Mouse (Mus musculus): ENCODE measurements around the gene Rtp2.
"Not testable (repeated sequence)": the region's sequence is repeated elsewhere in the genome, so short reads cannot be mapped to it uniquely, and the experiment has no call there.

The Rtp2 gene

DNA sequence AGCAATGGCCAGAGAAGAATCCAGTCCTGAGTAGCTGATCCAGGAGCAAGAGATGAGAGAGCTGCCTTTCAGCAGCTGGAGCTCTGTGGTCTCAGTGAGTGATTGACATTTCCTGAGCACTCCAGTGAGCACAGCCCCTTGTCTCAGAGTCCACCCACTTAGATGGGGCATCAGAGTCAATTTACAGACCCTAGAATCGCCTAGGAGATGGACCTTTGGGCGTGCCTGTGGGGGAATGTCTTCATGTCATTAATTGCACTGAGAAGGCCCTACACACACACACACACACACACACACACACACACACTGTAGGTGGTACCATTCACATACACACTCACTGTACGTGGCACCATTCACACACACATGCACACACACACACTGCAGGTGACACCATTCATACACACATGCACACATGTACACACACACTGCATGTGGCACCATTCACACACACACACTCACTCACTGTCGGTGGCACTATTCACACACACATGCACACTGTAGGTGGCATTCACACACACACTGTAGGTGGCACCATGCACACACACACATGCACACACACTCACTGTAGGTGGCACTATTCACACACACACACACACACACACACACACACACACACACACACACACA lies 20.0 kb upstream of the Rtp2 start:
- DNase-seq (ENCODE audit: low spot score) = no peak

DNA sequence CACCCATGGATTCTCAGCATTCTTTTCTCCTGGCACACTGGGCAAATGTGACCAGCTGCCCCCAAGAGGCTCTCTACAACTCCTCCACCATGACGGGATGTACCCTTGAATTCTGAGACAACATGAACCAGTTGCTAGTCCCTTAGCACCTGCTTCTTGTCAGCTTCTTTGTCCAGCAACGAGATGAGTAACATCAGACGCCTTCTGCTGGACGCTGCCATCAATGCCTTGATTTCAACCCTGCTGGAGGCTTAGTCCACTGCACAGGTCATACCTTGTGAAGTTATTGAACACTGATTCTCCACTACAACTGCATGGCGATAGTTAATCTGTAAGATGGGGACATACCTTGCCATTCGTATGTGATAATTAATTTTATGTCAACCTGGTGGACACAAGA lies 15.5 kb upstream of the Rtp2 start:
- DNase-seq (ENCODE audit: low spot score) = no peak

DNA sequence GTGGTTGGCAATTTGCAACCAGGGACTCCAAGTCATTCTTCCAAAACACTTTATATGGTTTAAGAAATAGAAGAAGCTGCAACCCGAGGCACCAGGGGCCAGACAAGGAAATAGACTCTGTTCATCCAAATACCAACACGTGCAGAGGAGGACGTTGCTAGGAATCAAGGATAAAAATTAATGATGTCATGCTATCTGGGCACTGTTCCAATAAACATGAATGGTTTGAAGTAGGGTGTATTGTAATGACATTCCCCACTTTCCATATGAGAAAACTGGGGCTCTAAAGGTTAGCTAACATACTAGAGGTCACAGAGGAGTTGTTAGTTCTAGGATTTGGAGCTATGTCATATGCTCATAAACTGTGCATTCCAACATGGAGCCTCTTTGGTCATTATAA lies 12.6 kb upstream of the Rtp2 start:
- DNase-seq (ENCODE audit: low spot score) = no peak

DNA sequence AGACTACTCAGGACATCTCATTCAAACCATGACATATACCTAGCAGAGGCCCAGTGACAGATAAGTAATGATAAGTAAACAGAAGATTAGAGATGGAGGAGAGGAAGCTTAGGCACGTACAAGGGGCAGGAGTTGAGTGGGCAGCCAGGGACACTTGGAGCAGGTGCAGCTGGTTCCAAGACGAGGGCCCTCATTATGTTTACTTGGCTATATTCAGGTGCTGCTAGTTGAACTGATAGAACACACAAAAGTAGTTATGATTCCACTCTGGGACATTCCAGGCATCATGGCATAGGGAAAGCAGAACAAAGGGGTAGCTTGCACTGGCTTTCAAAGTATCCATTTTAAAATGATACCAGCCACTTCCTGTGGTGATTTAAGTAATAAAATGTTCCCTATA lies 2.2 kb upstream of the Rtp2 start:
- DNase-seq (ENCODE audit: low spot score) = no peak

DNA sequence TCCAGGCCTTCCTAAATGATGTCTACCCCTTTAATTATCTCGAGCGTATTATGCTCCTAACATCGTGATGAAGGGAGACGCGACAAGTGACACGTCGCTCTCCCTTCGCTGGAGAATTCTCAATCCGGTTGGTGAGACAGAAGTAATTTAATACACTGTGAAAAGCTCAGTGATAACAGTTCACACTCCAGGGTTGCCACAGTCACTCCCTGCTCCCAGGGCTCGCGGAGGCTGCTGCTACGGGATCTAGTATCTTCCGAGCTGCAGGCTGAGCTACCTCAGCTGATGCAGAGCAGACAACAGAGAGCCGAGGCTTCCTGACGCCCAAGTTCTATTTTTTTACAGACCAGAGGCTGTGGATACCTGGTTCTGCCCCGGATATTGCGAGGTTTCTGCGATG lies 919 bp downstream of the Rtp2 start:
- DNase-seq (ENCODE audit: low spot score) = no peak

DNA sequence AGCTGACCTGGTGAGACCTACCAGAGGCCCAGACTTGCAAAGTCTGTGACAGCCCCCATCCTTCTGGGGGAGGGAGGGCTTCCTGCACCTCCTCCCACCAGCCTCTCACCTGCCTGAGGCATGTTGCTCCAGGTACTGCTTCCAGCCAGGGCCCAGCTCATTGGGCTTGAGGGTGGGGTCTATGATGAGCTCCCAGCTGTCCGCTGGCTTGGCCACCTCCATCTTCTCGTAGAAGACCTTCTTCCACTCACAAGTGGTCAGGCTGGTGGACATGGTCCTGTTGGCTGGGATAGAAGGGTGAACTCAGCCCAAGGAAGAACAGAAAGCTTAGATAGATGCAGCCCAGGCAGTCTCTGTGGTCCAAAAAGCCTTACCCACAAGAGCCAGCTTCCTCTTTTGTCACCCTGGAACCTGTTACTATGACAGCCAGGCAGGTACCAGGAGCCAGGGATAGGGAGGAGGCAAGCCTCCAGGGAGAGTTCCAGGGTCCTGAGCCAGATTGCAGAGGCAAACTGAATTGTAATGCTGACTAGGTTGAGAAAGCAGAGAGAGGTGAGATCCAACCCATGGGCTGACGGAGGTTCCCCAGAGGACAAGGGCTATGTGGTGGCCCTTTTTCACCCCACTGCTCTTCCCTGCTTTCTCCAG lies 1.6 kb downstream of the Rtp2 start:
- no peak for DNase-seq (ENCODE audit: low spot score)

DNA sequence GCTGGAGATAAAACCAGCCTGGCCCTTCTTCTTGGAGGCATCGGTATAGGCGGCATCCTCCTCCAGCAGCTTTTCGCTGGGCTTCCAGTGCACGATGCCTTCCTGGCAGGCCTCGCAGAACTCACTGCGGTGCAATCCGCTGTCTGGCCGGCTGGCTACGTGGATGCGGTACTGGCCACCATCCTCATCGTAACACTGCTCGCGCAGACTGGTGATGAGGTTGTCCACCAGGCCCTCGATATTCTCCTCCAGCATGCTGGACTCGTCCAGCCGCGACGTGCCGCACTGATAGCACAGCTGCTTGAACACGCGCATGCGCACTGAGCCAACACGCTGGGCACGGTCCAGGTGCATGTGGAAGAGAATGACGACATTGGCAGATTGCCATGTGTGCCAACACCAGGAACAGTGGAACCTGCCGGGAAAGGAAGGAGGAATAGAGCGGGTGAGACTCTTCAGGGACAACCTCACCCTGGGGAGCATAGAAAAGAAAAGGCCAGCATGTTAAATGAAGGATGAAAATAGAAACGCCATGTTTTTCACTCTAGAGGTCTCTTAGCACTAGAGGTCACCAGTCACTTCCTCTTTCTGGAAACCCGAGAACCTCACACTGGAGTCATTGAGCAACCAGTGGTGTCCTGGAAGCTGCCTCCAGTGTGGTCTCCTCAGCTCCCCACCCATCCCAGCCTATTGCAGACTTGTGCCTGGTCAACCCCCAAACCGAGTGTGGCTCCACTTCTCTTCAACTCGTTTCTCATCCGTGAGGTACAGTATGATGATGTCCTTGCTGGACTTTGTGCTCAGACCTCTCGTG lies 4.7 kb downstream of the Rtp2 start:
- no peak for DNase-seq (ENCODE audit: low spot score)

DNA sequence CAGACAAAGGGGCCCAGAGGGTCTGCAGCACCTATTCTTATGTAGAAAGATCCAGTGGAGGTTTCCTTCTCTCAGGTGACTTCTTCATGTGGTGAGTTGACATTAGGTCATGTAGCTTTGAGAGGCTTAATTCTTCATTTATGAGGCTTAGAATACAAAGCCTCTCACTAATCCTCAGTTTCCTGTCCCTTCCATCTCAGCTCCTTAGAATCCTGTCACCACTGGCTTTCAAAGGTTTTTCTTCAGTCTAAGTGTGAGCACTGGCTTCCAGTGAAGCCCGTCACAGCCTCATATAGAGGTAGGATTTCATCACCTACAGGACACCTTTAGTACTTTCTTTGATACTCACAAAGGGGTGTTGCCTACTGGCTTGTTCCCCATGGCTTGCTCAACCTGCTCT lies 9.3 kb downstream of the Rtp2 start:
- no peak for DNase-seq (ENCODE audit: low spot score)

DNA sequence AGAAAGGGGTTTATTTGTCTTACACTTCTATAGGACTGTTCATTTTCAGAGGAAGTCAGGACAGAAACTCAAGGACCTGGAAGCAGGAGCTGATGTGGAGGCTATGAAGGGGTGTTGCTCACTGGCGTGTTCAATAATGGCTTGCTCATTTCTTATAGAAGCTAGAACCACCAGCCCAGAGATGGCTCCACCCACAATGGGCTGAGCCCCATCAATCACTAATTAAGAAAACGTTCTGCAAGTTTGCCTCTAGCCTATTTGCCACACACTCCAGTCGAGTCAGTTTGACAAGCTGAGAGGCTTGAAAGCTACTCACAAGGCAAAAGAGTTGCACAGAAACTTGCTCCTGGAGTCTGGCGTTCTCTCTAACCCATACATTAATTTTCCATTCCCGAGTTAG lies 10.5 kb downstream of the Rtp2 start:
- no peak for DNase-seq (ENCODE audit: low spot score)

DNA sequence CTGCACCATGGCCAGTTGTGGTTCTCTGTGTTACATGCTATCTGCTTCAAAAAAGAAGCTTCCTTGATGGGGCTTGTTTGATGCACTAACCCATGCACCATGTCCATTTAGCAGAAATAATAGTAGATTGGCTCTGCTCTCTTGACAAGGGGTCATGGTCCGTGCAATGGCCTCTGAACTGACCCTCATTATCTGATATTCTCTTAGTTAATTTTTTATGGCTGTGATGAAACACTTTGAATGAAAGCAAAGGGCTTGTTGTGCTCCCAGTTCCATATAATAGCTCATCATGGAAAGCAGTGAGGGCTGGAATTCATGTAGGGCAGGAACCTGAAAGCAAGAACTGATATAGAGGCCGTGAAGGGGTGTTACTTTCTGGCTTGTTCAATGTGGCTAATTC lies 12.8 kb downstream of the Rtp2 start:
- DNase-seq (ENCODE audit: low spot score) = no peak

DNA sequence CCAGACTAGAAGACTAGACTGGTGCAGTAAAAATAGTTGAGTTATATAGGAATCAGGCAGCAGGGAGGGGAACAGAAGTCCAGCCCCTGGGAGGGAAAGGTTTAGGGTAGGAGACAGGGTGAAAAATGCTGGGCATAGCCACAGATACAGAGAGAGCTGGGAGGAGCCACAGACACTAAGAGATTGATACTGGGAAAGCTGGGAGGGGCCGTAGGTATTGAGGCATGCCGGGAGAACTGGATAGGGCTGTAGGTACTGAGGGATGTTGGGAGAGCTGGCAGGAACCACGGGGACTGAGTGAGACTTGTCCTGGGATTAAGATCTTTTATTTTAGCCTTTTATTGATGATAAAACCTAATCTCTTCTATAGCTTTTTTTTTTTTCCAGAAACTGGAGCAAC lies 18.8 kb downstream of the Rtp2 start:
- no peak for DNase-seq (ENCODE audit: low spot score)

DNA sequence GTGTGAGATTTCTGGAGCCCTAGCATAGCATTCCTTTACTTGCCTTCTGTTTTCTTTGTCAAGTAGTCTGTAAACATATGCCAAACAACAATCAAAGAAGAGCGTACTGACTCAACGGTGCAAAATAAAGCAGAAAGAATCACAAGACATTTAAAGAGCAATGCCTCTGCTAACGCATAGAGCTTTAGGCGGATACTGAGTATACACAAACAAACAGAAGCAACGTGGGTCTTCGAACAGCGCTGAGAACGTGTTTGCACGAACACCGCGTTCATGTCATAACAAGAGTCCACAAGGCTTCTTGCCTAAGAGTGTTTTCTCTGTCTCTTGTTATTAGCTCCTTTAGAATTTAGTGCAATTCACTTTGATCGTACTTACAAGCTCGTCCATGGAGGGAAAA lies 19.5 kb downstream of the Rtp2 start:
- no peak for DNase-seq (ENCODE audit: low spot score)

DNA sequence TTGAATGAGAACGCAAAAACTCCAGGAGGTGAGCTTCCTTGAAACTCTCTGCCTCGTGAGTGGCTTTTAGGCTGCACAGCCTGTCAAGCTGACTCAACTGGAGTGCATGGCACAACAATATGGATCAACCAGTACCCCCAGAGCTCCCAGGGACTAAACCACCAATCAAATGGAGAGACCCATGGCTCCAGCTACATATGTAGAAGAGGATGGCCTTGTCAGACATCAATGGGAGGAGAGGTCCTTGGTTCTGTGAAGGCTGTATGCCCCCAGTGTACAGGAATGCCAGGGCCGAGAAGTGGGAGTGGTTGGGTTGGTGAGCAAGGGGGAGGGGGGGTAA lies 23.2 kb downstream of the Rtp2 start:
- DNase-seq (ENCODE audit: low spot score) = not testable (repeated sequence)

DNA sequence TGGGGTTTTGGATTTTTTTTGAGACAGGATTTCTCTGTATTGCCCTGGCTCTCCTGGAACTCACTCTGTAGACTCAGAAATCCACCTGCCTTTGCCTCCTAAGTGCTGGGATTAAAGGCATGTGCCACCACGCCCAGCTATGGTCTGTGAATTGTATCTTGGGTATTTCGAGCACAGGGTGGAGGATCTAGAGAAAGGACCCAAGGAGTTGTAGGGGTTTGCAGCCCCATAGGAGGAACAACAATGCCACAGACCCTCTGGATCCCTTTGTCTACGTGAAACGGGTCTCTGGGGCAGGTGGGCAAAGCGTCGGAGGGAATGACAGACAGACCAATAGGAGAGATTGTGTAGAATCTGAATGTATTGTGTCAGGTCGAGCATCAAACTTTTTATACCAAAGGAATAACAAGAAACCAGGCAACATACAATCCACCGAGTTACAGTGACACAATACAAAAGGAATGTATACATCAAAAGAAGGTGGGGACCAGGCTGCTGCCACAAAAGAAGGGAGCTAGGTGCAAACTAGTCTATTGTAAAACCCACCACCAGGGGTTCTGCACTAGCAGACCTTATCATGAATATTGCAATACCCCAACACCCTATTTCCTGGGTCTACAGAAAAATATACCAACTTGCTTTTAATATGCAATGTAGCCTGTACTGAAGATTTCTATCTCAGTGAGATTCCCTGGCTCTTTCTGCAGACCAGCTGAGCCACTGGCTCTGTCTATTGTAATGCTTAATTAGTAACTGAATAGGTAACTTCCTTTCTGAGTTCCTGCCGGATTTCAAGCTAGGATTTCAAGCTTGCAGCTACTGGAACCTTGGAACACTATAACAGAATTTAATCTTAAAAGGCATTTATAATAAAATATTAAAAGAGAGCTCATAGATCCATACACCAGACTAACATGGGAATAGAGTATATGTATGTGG lies 23.8 kb downstream of the Rtp2 start:
- DNase-seq (ENCODE audit: low spot score) = not testable (repeated sequence)

DNA sequence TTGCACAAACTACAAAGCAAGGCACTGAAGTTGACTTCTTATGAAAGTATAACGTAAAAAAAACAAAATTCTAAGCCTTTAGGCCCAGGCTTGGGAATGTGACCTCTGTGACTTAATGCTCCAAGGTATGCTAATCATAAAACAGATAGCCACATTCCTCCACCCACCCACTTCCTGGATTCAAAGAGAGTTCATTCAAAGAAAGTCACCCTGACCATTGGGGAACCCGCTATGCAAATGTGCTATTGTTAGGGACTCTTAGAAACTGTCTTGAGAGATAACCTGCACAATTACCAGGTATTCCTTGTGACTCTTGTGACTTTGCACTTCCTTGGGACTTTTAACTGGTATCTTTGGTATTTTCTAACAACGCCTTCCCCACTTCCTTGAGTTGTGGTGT lies 25.6 kb downstream of the Rtp2 start:
- DNase-seq (ENCODE audit: low spot score) = not testable (repeated sequence)

DNA sequence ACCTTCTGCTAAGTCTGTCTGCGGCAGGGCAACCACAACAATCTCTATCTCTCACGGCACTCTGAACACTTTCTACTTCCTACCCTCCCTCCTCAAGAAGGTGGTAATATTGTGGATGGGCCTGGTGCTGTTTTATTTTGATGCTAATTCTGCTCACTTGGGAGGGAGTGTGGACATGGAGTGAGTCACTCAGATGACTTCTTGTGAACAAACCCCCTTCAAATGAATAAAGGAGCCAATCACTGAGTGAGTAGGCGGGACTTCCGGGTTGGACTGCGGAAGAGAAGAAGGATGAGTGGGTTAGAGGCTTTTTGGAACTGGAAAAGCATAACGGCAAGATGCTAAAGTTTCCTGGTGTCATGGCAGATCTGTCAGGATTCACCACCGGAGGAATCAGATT lies 30.8 kb downstream of the Rtp2 start:
- DNase-seq (ENCODE audit: low spot score) = no peak

DNA sequence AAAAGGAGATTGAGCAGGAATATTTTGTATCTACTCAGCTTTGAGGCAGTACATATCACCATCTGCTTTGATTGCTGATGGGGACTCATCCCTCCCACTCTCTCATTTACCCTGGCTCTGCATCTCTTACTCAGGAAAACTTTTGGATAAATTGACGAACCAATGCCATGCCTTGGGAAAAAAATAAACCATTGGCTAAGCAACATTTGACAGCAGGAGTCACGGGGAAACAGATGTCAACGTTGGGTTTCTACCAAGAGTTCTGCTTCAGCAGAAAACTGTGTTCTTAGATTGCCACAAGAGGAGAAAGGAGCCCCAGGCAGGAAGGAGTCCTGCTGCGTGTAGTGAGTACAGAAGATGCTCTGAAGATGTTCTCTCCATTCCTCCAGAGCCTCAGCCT lies 32.1 kb downstream of the Rtp2 start:
- no peak for DNase-seq (ENCODE audit: low spot score)

DNA sequence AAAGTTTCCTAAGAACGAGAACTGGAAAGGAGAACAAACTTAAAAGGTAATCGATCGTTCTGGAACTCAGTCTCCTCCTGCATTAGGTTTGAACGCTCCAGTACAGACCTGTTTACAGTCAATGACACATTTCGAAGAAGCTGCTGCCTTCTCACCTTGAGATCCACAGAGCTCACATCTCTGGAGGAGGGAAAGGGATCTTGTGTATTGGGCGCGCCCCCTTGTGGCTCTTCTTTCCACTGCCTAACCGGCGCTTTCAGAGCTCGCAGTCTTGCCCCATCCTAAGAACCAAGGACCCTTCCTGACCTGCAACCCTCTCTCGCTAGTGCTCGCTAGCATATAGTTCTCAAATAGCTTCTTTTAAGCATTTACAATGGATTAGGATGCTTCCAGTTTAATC lies 33.4 kb downstream of the Rtp2 start:
- DNase-seq (ENCODE audit: low spot score) = peak; percentile 75

DNA sequence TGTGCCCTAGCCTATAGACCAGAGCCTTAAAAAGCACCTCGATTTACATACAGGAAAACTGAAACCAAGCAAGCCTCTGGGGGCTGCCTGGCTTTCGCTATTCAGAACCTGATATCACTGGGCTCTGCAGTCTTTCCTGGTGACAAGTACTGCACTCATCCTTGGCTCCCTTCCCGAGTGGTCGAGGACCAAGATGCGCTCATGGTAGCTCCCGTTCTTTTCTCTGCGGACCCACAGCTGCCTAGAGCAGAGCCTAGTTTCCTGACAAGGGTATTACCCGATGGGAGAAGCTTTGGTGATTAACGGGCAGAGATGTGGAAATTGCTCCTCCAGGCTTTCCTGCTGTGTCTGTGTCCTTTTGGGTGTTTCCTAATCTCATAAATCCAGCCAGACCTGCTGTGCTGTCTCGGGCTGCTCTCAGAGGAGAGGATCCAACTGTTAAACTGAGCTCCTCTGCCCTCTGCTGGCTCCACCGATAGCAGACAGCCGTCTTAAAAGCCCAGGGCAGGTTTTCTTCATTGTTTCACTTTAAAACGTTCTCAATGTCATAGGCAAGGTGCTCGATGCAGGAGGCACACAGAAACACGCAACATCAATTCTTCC lies 34.1 kb downstream of the Rtp2 start:
- peak; percentile 44 for DNase-seq (ENCODE audit: low spot score)

DNA sequence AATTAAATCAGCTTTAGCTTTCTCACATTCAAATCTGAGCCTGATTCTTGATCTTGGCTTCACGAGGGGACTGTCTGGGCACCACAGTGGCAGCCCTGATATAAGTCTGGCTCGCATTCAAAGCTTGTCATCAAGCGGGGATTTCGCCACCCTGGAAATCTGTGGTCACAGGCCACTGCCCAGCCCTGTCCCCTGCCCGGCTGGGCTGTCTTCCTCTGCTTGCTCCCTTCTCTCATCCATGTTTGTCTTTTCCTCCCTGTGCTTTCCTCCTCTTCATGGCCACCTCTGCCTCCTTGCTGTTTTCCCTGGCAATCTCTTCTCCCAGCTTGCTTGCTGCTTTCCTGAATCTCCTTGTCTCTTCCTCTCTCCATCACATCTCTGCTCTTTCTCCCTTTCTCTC lies 34.7 kb downstream of the Rtp2 start:
- DNase-seq (ENCODE audit: low spot score) = no peak

DNA sequence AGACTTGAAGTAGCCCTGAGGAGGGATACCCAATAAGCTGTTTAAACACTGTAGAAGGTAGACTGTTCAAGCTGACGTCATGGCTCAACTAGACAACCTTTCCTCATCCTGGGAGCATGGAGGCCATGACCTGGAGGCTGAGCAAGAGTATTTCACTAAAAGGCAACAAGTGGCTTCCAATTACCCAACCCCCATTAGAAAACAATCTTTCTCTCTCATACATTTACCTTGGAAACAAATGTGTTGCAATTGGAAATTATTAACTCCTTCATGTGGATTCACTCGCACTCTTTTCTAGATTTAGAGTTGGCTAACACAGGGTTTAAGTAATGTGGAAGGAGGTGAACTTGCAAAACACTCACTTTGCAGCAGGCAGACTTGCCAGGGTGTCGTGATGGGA lies 37.1 kb downstream of the Rtp2 start:
- no peak for DNase-seq (ENCODE audit: low spot score)

DNA sequence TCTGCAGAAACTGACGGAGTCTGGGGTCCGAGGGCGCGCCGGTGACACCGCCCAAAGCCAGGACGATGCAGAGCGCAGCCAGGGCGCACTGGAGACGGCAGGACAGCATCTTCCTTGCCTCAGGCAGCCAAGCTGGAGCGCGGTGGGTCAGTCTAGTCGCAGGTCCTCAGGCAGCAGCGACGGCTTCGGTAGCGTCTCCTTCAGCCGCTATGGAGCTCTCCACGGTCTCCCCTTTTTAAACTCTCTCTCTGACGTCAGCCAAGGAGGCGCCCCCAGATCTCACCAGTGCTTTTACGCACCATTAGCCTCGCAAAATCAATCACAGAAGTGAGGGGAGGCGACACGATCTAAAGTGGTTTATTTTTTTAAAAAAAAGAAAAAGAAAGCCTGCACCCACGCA lies 41.6 kb downstream of the Rtp2 start, which contains the start of gene Sst:
TSS of gene Sst (minus strand) at position 323 of the 400 bp plus-strand sequence.
- DNase-seq (ENCODE audit: low spot score) = no peak
